ENCODE assay signal across 22 mouse cellular contexts in the genomic region with DNA sequence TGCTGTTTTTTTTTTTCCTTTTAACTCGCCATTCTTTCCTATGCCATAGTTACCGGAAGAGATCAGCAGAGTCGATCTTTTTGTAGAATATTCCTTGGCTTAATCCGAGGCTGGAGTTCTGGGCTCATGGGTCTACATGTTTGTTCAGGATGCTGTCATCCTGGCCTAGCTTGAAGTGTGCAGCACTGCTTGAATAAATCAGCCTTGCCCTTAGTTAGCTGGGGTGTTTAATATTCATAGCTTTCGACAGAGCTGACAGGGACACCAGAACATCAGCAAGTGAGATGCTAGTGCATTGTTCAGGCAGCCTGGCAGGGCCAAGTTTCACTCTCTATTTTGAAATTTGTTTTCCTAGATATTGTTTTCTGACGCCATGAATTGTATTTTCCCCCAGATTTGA.
DNase-seq lines count a peak whose midpoint lies in the region; ATAC-seq and TF ChIP-seq lines count a peak whose summit lies in the region.
"Had no signal": no experiment of that assay in that cellular context is flagged by ENCODE, and none has a peak within 500 bp of the region (broad histone marks: within the 10 kb centered on the region; RNA-seq: fewer than 3 reads in every experiment).

No protein-coding gene starts in this region.

- TF ChIP-seq CTCF in stomach, postnatal 0 days (IDR thresholded peaks at IDR 0.05; ENCODE audit: low read depth): no peak

- H3K4me2 ChIP-seq in forebrain, embryonic 16.5 days (ENCODE audit: low read length): no peak overlapping the region
- H3K4me2 ChIP-seq in forebrain, embryonic 11.5 days (ENCODE audit: low read depth, low read length, severe bottlenecking): no peak overlapping the region
- H3K4me2 ChIP-seq in hindbrain, embryonic 12.5 days (replicated peaks): no peak overlapping the region
- no peak overlapping the region for H3K4me2 ChIP-seq in hindbrain, embryonic 16.5 days (ENCODE audit: low read length)
- H3K4me2 ChIP-seq in midbrain, embryonic 16.5 days (ENCODE audit: low read length): peak overlapping the region; percentile 2; the same call in 1 of the 2 replicates
- H3K4me2 ChIP-seq in stomach, postnatal 0 days (replicated peaks; ENCODE audit: low read depth): no peak overlapping the region
- H3K4me2 ChIP-seq: heart, embryonic 15.5 days; liver, embryonic 13.5 days; lung, embryonic 14.5 days had no signal

- no peaks in the 10 kb centered on the region for H3K27me3 ChIP-seq in forebrain, embryonic 16.5 days (replicated peaks; ENCODE audit: control insufficient read depth, insufficient read depth, low read length)
- no peaks in the 10 kb centered on the region for H3K27me3 ChIP-seq in forebrain, embryonic 11.5 days (ENCODE audit: control insufficient read depth, insufficient read depth, low read length)
- H3K27me3 ChIP-seq in hindbrain, embryonic 12.5 days: no peaks in the 10 kb centered on the region
- no peaks in the 10 kb centered on the region for H3K27me3 ChIP-seq in hindbrain, embryonic 16.5 days (replicated peaks; ENCODE audit: control insufficient read depth, insufficient read depth, low read length)
- H3K27me3 ChIP-seq in midbrain, embryonic 16.5 days (ENCODE audit: control insufficient read depth, insufficient read depth, low read depth, low read length): no peaks in the 10 kb centered on the region
- no peaks in the 10 kb centered on the region for H3K27me3 ChIP-seq in stomach, postnatal 0 days (ENCODE audit: control insufficient read depth, insufficient read depth, low read length)
- H3K27me3 ChIP-seq: heart, embryonic 15.5 days; liver, embryonic 13.5 days had no signal

- no peak for TF ChIP-seq EP300 in stomach, postnatal 0 days (optimal IDR thresholded peaks at IDR 0.05)

- H3K27ac ChIP-seq in forebrain, embryonic 16.5 days (ENCODE audit: low read length): no peak overlapping the region
- H3K27ac ChIP-seq in forebrain, embryonic 11.5 days (ENCODE audit: low read depth, low read length): no peak overlapping the region
- no peak overlapping the region for H3K27ac ChIP-seq in hindbrain, embryonic 12.5 days
- peak overlapping the region; percentile 18; the same call in 1 of the 2 replicates for H3K27ac ChIP-seq in hindbrain, embryonic 16.5 days (ENCODE audit: low read depth, low read length)
- H3K27ac ChIP-seq in midbrain, embryonic 16.5 days (ENCODE audit: low read length): peak overlapping the region; percentile 59
- no peak overlapping the region for H3K27ac ChIP-seq in stomach, postnatal 0 days (replicated peaks)
- H3K27ac ChIP-seq: heart, embryonic 15.5 days; kidney, postnatal 0 days; left cerebral cortex, adult 2 months; liver, embryonic 13.5 days had no signal

- DNase-seq in forebrain, embryonic 11.5 days (ENCODE audit: low spot score): no peak
- DNase-seq in stomach, postnatal 0 days (ENCODE audit: low spot score): no peak
- no peak for DNase-seq in layer of hippocampus, postnatal 36 days
- DNase-seq: adrenal gland, adult 8-10 months; cerebellum, adult 8-10 months; cerebellum, postnatal 36 days; heart, postnatal 36 days; kidney, adult 18-20 months; layer of hippocampus, adult 9-11 months; liver, embryonic 13.5 days; lung, embryonic 14.5 days; right cerebral cortex, adult 18-20 months; right cerebral cortex, postnatal 4 days; thymus, postnatal 25 days had no signal

- 49% methylated on average over 6 of the region's 6 CpGs for whole genome bisulfite sequencing in forebrain, embryonic 16.5 days
- 74% methylated on average over 6 of the region's 6 CpGs for WGBS in forebrain, embryonic 11.5 days
- 65% methylated on average over 6 of the region's 6 CpGs for WGBS in hindbrain, embryonic 12.5 days
- 53% methylated on average over 6 of the region's 6 CpGs for WGBS in hindbrain, embryonic 16.5 days
- 32% methylated on average over 6 of the region's 6 CpGs for WGBS in midbrain, embryonic 16.5 days
- WGBS in stomach, postnatal 0 days: 88% methylated on average over 6 of the region's 6 CpGs

- ATAC-seq in forebrain, embryonic 16.5 days: peak; percentile 76; the same call in 1 of the 2 replicates
- no peak for ATAC-seq in forebrain, embryonic 11.5 days (replicated peaks; ENCODE audit: low FRiP score)
- peak; percentile 64 for ATAC-seq in hindbrain, embryonic 12.5 days (ENCODE audit: low FRiP score)
- ATAC-seq in hindbrain, embryonic 16.5 days: peak; percentile 60; the same call in 1 of the 2 replicates
- peak; percentile 89 for ATAC-seq in midbrain, embryonic 16.5 days
- no peak for ATAC-seq in stomach, postnatal 0 days (ENCODE audit: low FRiP score, low TSS enrichment)
- ATAC-seq: inflammation-experienced regulatory T-cells, adult 6 months had no signal

- no peak overlapping the region for H3K9ac ChIP-seq in forebrain, embryonic 16.5 days (replicated peaks; ENCODE audit: low read depth, low read length)
- H3K9ac ChIP-seq in forebrain, embryonic 11.5 days (ENCODE audit: low read length): no peak overlapping the region
- no peak overlapping the region for H3K9ac ChIP-seq in hindbrain, embryonic 12.5 days
- H3K9ac ChIP-seq in hindbrain, embryonic 16.5 days (ENCODE audit: low read depth, low read length): no peak overlapping the region
- H3K9ac ChIP-seq in midbrain, embryonic 16.5 days (ENCODE audit: low read depth, low read length): no peak overlapping the region
- H3K9ac ChIP-seq in stomach, postnatal 0 days (ENCODE audit: low read length): no peak overlapping the region
- H3K9ac ChIP-seq: heart, embryonic 15.5 days; liver, embryonic 13.5 days; lung, embryonic 14.5 days had no signal

- H3K4me1 ChIP-seq in forebrain, embryonic 16.5 days (replicated peaks; ENCODE audit: control insufficient read depth, insufficient read depth, low read length): peaks cover 4% of the 10 kb centered on the region
- H3K4me1 ChIP-seq in forebrain, embryonic 11.5 days (replicated peaks; ENCODE audit: control insufficient read depth, insufficient read depth, low read length): no peaks in the 10 kb centered on the region
- peaks cover 5% of the 10 kb centered on the region; the same call in 1 of the 2 replicates for H3K4me1 ChIP-seq in hindbrain, embryonic 12.5 days
- H3K4me1 ChIP-seq in hindbrain, embryonic 16.5 days (ENCODE audit: control insufficient read depth, insufficient read depth, low read depth, low read length): peaks cover 5% of the 10 kb centered on the region
- peaks cover 5% of the 10 kb centered on the region for H3K4me1 ChIP-seq in midbrain, embryonic 16.5 days (ENCODE audit: control insufficient read depth, insufficient read depth, low read length)
- H3K4me1 ChIP-seq in stomach, postnatal 0 days (replicated peaks; ENCODE audit: control insufficient read depth, insufficient read depth): no peaks in the 10 kb centered on the region
- H3K4me1 ChIP-seq: heart, embryonic 15.5 days; liver, embryonic 13.5 days had no signal

- H3K36me3 ChIP-seq in forebrain, embryonic 16.5 days (ENCODE audit: control insufficient read depth, insufficient read depth): no peaks in the 10 kb centered on the region
- H3K36me3 ChIP-seq in forebrain, embryonic 11.5 days (ENCODE audit: control insufficient read depth, insufficient read depth, low read length): no peaks in the 10 kb centered on the region
- no peaks in the 10 kb centered on the region for H3K36me3 ChIP-seq in hindbrain, embryonic 12.5 days
- H3K36me3 ChIP-seq in hindbrain, embryonic 16.5 days (ENCODE audit: control insufficient read depth, insufficient read depth, low read length): no peaks in the 10 kb centered on the region
- no peaks in the 10 kb centered on the region for H3K36me3 ChIP-seq in midbrain, embryonic 16.5 days (ENCODE audit: control insufficient read depth, insufficient read depth, low read length)
- H3K36me3 ChIP-seq in stomach, postnatal 0 days (ENCODE audit: control insufficient read depth, insufficient read depth, low read length): no peaks in the 10 kb centered on the region
- H3K36me3 ChIP-seq: heart, embryonic 15.5 days; liver, embryonic 13.5 days had no signal

- H3K9me3 ChIP-seq in forebrain, embryonic 16.5 days (ENCODE audit: control insufficient read depth, low read length): no peaks in the 10 kb centered on the region
- H3K9me3 ChIP-seq in forebrain, embryonic 11.5 days (ENCODE audit: control insufficient read depth, low read length): no peaks in the 10 kb centered on the region
- H3K9me3 ChIP-seq in hindbrain, embryonic 12.5 days (replicated peaks): no peaks in the 10 kb centered on the region
- no peaks in the 10 kb centered on the region for H3K9me3 ChIP-seq in hindbrain, embryonic 16.5 days (ENCODE audit: control insufficient read depth, low read length)
- no peaks in the 10 kb centered on the region for H3K9me3 ChIP-seq in midbrain, embryonic 16.5 days (replicated peaks; ENCODE audit: control insufficient read depth, low read length, poor library complexity, severe bottlenecking)
- H3K9me3 ChIP-seq in stomach, postnatal 0 days (ENCODE audit: control insufficient read depth, low read length): no peaks in the 10 kb centered on the region
- H3K9me3 ChIP-seq: heart, embryonic 15.5 days; liver, embryonic 13.5 days had no signal

- no peak overlapping the region for H3K4me3 ChIP-seq in forebrain, embryonic 16.5 days (replicated peaks; ENCODE audit: low read length)
- H3K4me3 ChIP-seq in forebrain, embryonic 11.5 days (ENCODE audit: low read depth, low read length): no peak overlapping the region
- H3K4me3 ChIP-seq in hindbrain, embryonic 12.5 days: no peak overlapping the region
- no peak overlapping the region for H3K4me3 ChIP-seq in hindbrain, embryonic 16.5 days (ENCODE audit: low read length)
- H3K4me3 ChIP-seq in midbrain, embryonic 16.5 days (ENCODE audit: low read depth, low read length): no peak overlapping the region
- H3K4me3 ChIP-seq in stomach, postnatal 0 days (ENCODE audit: low read depth, low read length): no peak overlapping the region
- H3K4me3 ChIP-seq: heart, embryonic 15.5 days; left cerebral cortex, adult 2 months; liver, embryonic 13.5 days had no signal

Comparison
In these comparisons a context has a peak if more than half of its experiments do, and no peak if none do; other contexts are left out.
1. ATAC-seq: peak in forebrain, embryonic 16.5 days (single experiment), hindbrain, embryonic 12.5 days (single experiment), hindbrain, embryonic 16.5 days (single experiment) and midbrain, embryonic 16.5 days (single experiment); none in forebrain, embryonic 11.5 days (single experiment) and stomach, postnatal 0 days (single experiment).
2. H3K27ac ChIP-seq: peak in hindbrain, embryonic 16.5 days (single experiment) and midbrain, embryonic 16.5 days (single experiment); none in forebrain, embryonic 16.5 days (single experiment), forebrain, embryonic 11.5 days (single experiment), hindbrain, embryonic 12.5 days (single experiment) and stomach, postnatal 0 days (single experiment).